ENCODE assay signal across 17 mouse cellular contexts in the genomic region with DNA sequence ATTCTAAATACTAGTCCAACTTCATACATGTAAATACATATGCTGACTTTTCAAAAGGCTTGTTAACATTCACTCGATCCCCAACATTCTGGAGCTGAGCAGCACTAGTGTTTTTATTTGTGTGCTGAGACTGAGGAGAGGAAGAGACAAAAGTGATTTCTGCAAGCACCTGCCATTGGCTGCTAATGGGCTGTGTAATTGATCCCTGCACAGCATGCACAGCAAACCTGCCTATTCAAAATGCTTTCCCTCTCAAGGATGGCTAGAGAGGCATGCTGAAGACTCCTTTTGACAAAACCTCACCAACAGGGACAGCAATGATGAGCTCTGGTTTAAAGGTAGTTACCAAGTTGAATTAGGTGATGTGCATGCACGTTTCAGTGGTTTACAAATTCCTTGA.
"Had no signal": no experiment of that assay in that cellular context is flagged by ENCODE, and none has a peak within 500 bp of the region (broad histone marks: within the 10 kb centered on the region; RNA-seq: fewer than 3 reads in every experiment).

No protein-coding gene starts in this region.

- H3K4me1 ChIP-seq: liver, embryonic 13.5 days; liver, embryonic 15.5 days; midbrain, embryonic 10.5 days; midbrain, embryonic 12.5 days; neural tube, embryonic 12.5 days; stomach, embryonic 15.5 days had no signal

- H3K27ac ChIP-seq: liver, embryonic 13.5 days; liver, embryonic 15.5 days; midbrain, embryonic 10.5 days; midbrain, embryonic 12.5 days; neural tube, embryonic 12.5 days; stomach, embryonic 15.5 days; stomach, postnatal 0 days had no signal

- H3K4me3 ChIP-seq: liver, embryonic 13.5 days; liver, embryonic 15.5 days; midbrain, embryonic 10.5 days; midbrain, embryonic 12.5 days; myocyte; neural tube, embryonic 12.5 days; stomach, embryonic 15.5 days had no signal

- H3K9ac ChIP-seq: liver, embryonic 13.5 days; liver, embryonic 15.5 days; lung, embryonic 14.5 days; midbrain, embryonic 12.5 days; neural tube, embryonic 12.5 days; stomach, embryonic 15.5 days had no signal

- H3K36me3 ChIP-seq: liver, embryonic 13.5 days; liver, embryonic 15.5 days; midbrain, embryonic 10.5 days; midbrain, embryonic 12.5 days; neural tube, embryonic 12.5 days; stomach, embryonic 15.5 days had no signal

- H3K9me3 ChIP-seq: liver, embryonic 13.5 days; liver, embryonic 15.5 days; midbrain, embryonic 10.5 days; midbrain, embryonic 12.5 days; neural tube, embryonic 12.5 days; stomach, embryonic 15.5 days had no signal

- H3K4me2 ChIP-seq: liver, embryonic 11.5 days; liver, embryonic 13.5 days; liver, embryonic 15.5 days; lung, embryonic 14.5 days; midbrain, embryonic 12.5 days; neural tube, embryonic 12.5 days; stomach, embryonic 15.5 days had no signal

- H3K27me3 ChIP-seq: liver, embryonic 13.5 days; liver, embryonic 15.5 days; midbrain, embryonic 12.5 days; neural tube, embryonic 12.5 days; stomach, embryonic 15.5 days had no signal

- DNase-seq: liver, embryonic 13.5 days; lung, adult 18-20 months; lung, embryonic 14.5 days; lung, postnatal 10 days; lung, postnatal 4 days; right cerebral cortex, postnatal 14 days; thymus, adult 2 months; thymus, postnatal 25 days; thymus, postnatal 4 days had no signal
